Mouse (Mus musculus) lung, embryonic 14.5 days (tissue): Measurements from ENCODE around the gene Vipr1. TPM values are rescaled to one million over a fixed set of nuclear protein-coding genes. Genes with fewer than 3 reads are reported as not detected.
"Not testable (repeated sequence)": the region's sequence is repeated elsewhere in the genome, so short reads cannot be mapped to it uniquely, and the experiment has no call there.

Experiments
- ATAC-seq: fragments of 200-750 bp; cut with Nextera tagmentation; 2 replicates; pipeline ENCODE4 v1.8.0; 2017; ENCODE audit warnings: mild to moderate bottlenecking, moderate TSS enrichment, moderate library complexity; ENCODE audit not compliant: insufficient read depth
- DNase-seq: peaks from one replicate; pipeline ENCODE4 v3.0.0-alpha.2; 2015
- H3K27ac ChIP-seq: fragments of 300-500 bp; sonication (generic); 2 replicates; pipeline ENCODE4 v1.5.1; 2014; ENCODE audit warnings: low read depth, mild to moderate bottlenecking, moderate library complexity
- H3K27me3 ChIP-seq: fragments of 300-500 bp; sonication (generic); 2 replicates; pipeline ENCODE4 v1.6.1; 2014; ENCODE audit warnings: low read length, control low read depth; ENCODE audit not compliant: insufficient read depth
- H3K36me3 ChIP-seq: fragments of 300-500 bp; sonication (generic); 2 replicates; pipeline ENCODE4 v1.6.1; 2014; ENCODE audit warnings: control low read depth; ENCODE audit not compliant: insufficient read depth
- H3K4me1 ChIP-seq: fragments of 300-500 bp; sonication (generic); 2 replicates; pipeline ENCODE4 v1.6.1; 2014; ENCODE audit warnings: antibody characterized with exemption, control low read depth; ENCODE audit not compliant: insufficient read depth
- H3K4me2 ChIP-seq: fragments of 300-500 bp; sonication (generic); 2 replicates; pipeline ENCODE4 v1.6.1; 2014; ENCODE audit warnings: mild to moderate bottlenecking
- H3K4me3 ChIP-seq: fragments of 300-500 bp; sonication (generic); 2 replicates; pipeline ENCODE4 v1.5.1; 2014; ENCODE audit warnings: low read depth, low read length
- H3K9ac ChIP-seq: fragments of 300-500 bp; sonication (generic); 2 replicates; pipeline ENCODE4 v1.6.1; 2014
- H3K9me3 ChIP-seq: fragments of 300-500 bp; sonication (generic); 2 replicates; pipeline ENCODE4 v1.6.1; 2016; ENCODE audit warnings: low read depth, low read length, control low read depth
- CTCF ChIP-seq: IDR thresholded peaks from 2 replicates; pipeline ENCODE4 v1.5.1; 2016; ENCODE audit warnings: antibody characterized with exemption, low read depth
- WGBS: fragments of 180-500 bp; shearing (Covaris S2); extraction: QIAGEN DNeasy Blood & Tissue Kit; methylation state at CpG from one replicate; pipeline ENCODE4 v1.1.7; 2014; 5-methylcytosine and 5-hydroxymethylcytosine counted together
- polyA plus RNA-seq: library from polyadenylated mRNA; unstranded; fragments of >200 nt; fragmentation: Nextera tagmentation; extraction: Ambion mirVana; gene quantifications from 2 replicates; pipeline ENCODE4 v1.2.1, GENCODE M21; 2014

Gene Vipr1
- 0.47 and 0.54 TPM in 2 replicates for polyA plus RNA-seq

GRCm38 (mm10) chr9:121642401-121643181 is at the start of gene Vipr1:
Vipr1 (plus strand) TSS chr9:121642716.
- peak; percentile 82 for DNase-seq
- ATAC-seq: peak; percentile 89
- H3K27me3 ChIP-seq: peaks cover 54% of the 10 kb centered on the region
- H3K36me3 ChIP-seq: no peaks in the 10 kb centered on the region
- peaks cover 4% of the 10 kb centered on the region; the same call in 1 of the 2 replicates for H3K4me1 ChIP-seq
- TF ChIP-seq CTCF: peak; percentile 24; the same call in 1 of the 2 replicates
- H3K4me2 ChIP-seq: peak within 1 kb of the TSS; percentile 95
- H3K4me3 ChIP-seq: peak within 1 kb of the TSS; percentile 49
- peak within 1 kb of the TSS; percentile 49 for H3K9ac ChIP-seq
- H3K27ac ChIP-seq: no peak within 1 kb of the TSS
- WGBS: under 1% methylated on average over 77 of the region's 79 CpGs
- no peaks in the 10 kb centered on the region for H3K9me3 ChIP-seq

DNA sequence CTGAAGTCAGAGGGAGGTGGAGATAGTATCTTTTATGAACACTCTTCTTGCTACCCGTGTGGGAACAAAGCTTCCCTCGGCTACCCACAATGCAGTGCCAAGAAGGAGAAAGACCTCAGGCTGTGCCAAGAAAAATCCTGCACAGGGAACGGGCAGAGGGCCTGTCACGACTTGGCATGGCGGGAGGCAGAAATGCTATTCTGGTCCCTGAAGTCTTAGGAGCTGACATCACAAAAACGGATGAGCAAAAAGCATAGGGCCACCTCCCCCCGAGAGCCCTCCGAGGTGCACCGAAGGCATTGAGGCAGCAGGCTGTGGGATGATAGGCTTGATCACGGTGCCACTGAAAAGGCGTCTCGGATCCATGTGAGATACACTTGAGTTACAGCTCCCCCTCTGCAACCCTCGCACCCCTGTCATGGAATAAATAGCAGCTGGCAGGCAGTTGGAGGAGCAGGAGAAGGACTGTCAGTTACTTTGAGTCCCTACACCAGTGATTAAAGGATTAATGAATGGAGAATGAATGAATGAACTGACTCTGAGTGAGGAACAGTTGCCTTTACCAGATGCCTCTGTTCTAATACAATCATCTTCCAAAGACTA is 49.5 kb upstream of the Vipr1 start:
- 63% methylated on average over 13 of the region's 13 CpGs for WGBS
- no peaks in the 10 kb centered on the region for H3K27me3 ChIP-seq
- DNase-seq: no peak

DNA sequence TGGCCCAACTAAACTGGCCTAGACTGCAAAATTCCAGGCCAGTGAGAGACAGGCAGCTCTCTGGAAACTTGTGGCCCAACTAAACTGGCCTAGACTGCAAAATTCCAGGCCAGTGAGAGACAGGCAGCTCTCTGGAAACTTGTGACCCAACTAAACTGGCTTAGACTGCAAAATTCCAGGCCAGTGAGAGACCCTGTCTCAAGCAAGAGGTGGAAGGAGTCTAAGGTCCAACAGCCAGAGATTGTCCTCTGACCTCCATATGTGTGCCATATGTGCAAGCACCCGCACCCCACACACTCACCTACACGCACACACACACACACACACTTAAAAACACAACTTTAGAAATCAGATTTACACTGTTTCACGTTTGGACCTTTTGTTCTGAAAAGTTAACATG is 48.7 kb upstream of the Vipr1 start:
- H3K36me3 ChIP-seq, H3K27me3 ChIP-seq, H3K27ac ChIP-seq, H3K4me2 ChIP-seq, DNase-seq, H3K9ac ChIP-seq, H3K4me1 ChIP-seq, ATAC-seq, H3K4me3 ChIP-seq, H3K9me3 ChIP-seq: not testable (repeated sequence)
- WGBS: 83% methylated on average over 3 of the region's 3 CpGs

More for the DNA sequence above, 49.5 kb upstream of the Vipr1 start:
- no peaks in the 10 kb centered on the region; the same call in 1 of the 2 replicates for H3K4me1 ChIP-seq
- no peak overlapping the region for H3K27ac ChIP-seq
- no peak for ATAC-seq
- no peak for TF ChIP-seq CTCF
- H3K36me3 ChIP-seq: no peaks in the 10 kb centered on the region
- no peaks in the 10 kb centered on the region for H3K9me3 ChIP-seq
- no peak overlapping the region for H3K4me3 ChIP-seq
- no peak overlapping the region for H3K4me2 ChIP-seq
- no peak overlapping the region for H3K9ac ChIP-seq

DNA sequence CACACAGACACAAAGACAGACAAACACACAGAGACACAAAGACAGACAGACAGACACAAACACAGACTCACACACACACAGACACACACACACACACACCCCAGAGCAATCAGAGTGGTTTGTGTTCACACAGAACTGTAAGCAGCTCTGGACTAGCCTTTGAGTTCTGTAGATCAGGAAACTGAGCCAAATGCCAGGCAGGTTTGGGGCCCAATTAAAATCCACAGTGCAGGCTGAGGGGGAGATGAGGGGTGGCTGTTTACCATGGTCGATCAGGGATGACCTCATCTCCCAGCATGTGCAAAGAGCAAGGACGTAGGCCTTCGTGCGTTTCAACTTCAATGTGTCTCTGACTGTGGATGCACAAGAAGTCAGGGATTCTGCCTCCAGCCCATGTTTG is 47.7 kb upstream of the Vipr1 start:
- H3K9ac ChIP-seq: no peak overlapping the region
- DNase-seq (no peak), ATAC-seq (no peak)
- no peak overlapping the region for H3K27ac ChIP-seq
- H3K27me3 ChIP-seq: no peaks in the 10 kb centered on the region
- 63% methylated on average over 4 of the region's 4 CpGs for WGBS
- H3K4me3 ChIP-seq: no peak overlapping the region
- H3K9me3 ChIP-seq: no peaks in the 10 kb centered on the region
- no peaks in the 10 kb centered on the region; the same call in 1 of the 2 replicates for H3K4me1 ChIP-seq
- no peak overlapping the region for H3K4me2 ChIP-seq
- H3K36me3 ChIP-seq: no peaks in the 10 kb centered on the region
- TF ChIP-seq CTCF: no peak

DNA sequence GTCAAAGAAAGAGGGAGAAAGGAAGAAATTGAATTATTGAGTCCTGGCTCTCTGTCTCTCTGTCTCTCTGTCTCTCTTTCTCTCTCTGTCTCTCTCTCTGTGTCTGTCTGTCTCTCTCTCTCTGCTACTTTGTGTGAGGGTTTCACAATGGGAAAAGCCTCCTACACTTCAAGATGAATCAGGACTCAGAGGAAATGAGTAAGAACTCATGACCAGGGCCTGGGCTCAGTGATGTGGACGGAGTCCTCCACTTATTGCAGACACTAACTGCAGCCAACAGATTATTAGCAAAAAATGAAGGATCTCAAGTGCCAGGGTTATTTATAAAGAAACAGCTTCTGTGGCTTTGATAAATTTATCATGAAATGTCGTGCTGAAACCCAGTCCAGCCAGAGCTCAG is 44.4 kb upstream of the Vipr1 start:
- ATAC-seq (no peak), DNase-seq (no peak)
- no peak for TF ChIP-seq CTCF
- Histone ChIP-seq H3K4me1 (no peaks in the 10 kb centered on the region), H3K27ac (no peak overlapping the region), H3K4me3 (no peak overlapping the region), H3K27me3 (no peaks in the 10 kb centered on the region), H3K9ac (no peak overlapping the region), H3K36me3 (no peaks in the 10 kb centered on the region), H3K4me2 (no peak overlapping the region), H3K9me3 (no peaks in the 10 kb centered on the region)
- whole genome bisulfite sequencing: 49% methylated on average over 2 of the region's 2 CpGs

DNA sequence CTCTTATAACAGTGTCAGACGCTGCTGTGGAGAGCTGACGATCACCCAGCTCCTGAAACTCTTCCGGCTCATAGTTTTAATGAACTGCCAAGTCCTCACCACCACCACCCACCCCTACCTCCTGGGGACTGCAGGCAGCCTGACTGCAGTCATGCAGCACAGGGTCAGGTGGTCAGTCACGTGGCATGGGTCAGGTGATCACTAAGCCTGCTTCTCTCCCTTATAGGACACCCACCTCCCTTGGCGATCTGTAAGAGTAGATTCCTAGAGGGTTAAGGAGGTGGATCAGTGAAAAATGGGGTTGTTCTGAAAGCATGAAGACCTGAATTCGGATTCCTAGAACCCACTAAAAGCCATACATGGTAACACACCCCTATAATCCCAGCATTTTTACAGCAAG is 43.0 kb upstream of the Vipr1 start:
- Histone ChIP-seq H3K4me2 (no peak overlapping the region), H3K9ac (no peak overlapping the region), H3K27me3 (no peaks in the 10 kb centered on the region), H3K9me3 (no peaks in the 10 kb centered on the region), H3K36me3 (no peaks in the 10 kb centered on the region), H3K27ac (no peak overlapping the region), H3K4me3 (no peak overlapping the region), H3K4me1 (no peaks in the 10 kb centered on the region)
- no peak for DNase-seq
- ATAC-seq: no peak
- TF ChIP-seq CTCF: no peak
- WGBS: 64% methylated on average over 6 of the region's 6 CpGs

GRCm38 (mm10) chr9:121600201-121600860 is 42.2 kb upstream of the Vipr1 start:
- Histone ChIP-seq H3K4me2 (no peak overlapping the region), H3K9ac (no peak overlapping the region), H3K27me3 (no peaks in the 10 kb centered on the region), H3K9me3 (no peaks in the 10 kb centered on the region), H3K36me3 (no peaks in the 10 kb centered on the region), H3K4me3 (no peak overlapping the region), H3K27ac (no peak overlapping the region), H3K4me1 (no peaks in the 10 kb centered on the region)
- peak; percentile 16 for DNase-seq
- ATAC-seq: no peak
- WGBS: 23% methylated on average over 13 of the region's 13 CpGs
- TF ChIP-seq CTCF: no peak
